Mouse (Mus musculus): Measurements from ENCODE around the gene Gm11397.
"Not testable (repeated sequence)": the region's sequence is repeated elsewhere in the genome, so short reads cannot be mapped to it uniquely, and the experiment has no call there.

The Gm11397 gene

GRCm38 (mm10) chr13:33395461-33395860, at the start of gene Gm11397:
Gene Gm11397 (plus strand): TSS chr13:33395761.
- not testable (repeated sequence) for DNase-seq (ENCODE audit: low spot score in 2 of 2)

- not testable (repeated sequence) for DNase-seq (ENCODE audit: low spot score in 2 of 2)
Measured at GRCm38 (mm10) chr13:33356666-33357065, 38.9 kb upstream of the Gm11397 start.

GRCm38 (mm10) chr13:33432714-33433113, 37.2 kb downstream of the Gm11397 start:
- DNase-seq (ENCODE audit: low spot score in 2 of 2): not testable (repeated sequence)

Measured in frontal cortex, postnatal 36 days (tissue).